Mouse (Mus musculus) kidney, embryonic 16.5 days (tissue): ENCODE measurements around the gene Bicd2. TPM values are rescaled to one million over a fixed set of nuclear protein-coding genes. Genes with fewer than 3 reads are reported as not detected.
"Not testable (repeated sequence)": the region's sequence is repeated elsewhere in the genome, so short reads cannot be mapped to it uniquely, and the experiment has no call there.

Experiments
- ATAC-seq: fragments of 200-750 bp; cut with Nextera tagmentation; 2 replicates; pipeline ENCODE4 v1.8.0; 2017; ENCODE audit warnings: moderate TSS enrichment; ENCODE audit not compliant: low FRiP score, low TSS enrichment
- H3K27ac ChIP-seq: fragments of 300-500 bp; sonication (generic); 2 replicates; pipeline ENCODE4 v1.5.1; 2014; ENCODE audit warnings: low read length
- H3K27me3 ChIP-seq: fragments of 300-500 bp; sonication (generic); 2 replicates; pipeline ENCODE4 v1.6.1; 2014; ENCODE audit warnings: low read length, control low read depth, mixed read lengths; ENCODE audit not compliant: insufficient read depth
- H3K36me3 ChIP-seq: fragments of 300-500 bp; sonication (generic); 2 replicates; pipeline ENCODE4 v1.6.1; 2014; ENCODE audit warnings: low read length, control low read depth, mixed read lengths; ENCODE audit not compliant: insufficient read depth
- H3K4me1 ChIP-seq: fragments of 300-500 bp; sonication (generic); 2 replicates; pipeline ENCODE4 v1.6.1; 2014; ENCODE audit warnings: low read length, control low read depth, mixed read lengths; ENCODE audit not compliant: insufficient read depth
- H3K4me2 ChIP-seq: fragments of 300-500 bp; sonication (generic); replicated peaks from 2 replicates; pipeline ENCODE4 v1.6.1; 2014; ENCODE audit warnings: low read depth, low read length
- H3K4me3 ChIP-seq: fragments of 300-500 bp; sonication (generic); 2 replicates; pipeline ENCODE4 v1.5.1; 2014; ENCODE audit warnings: mild to moderate bottlenecking, low read length
- H3K9ac ChIP-seq: fragments of 300-500 bp; sonication (generic); replicated peaks from 2 replicates; pipeline ENCODE4 v1.6.1; 2014; ENCODE audit warnings: low read length
- H3K9me3 ChIP-seq: fragments of 300-500 bp; sonication (generic); 2 replicates; pipeline ENCODE4 v1.6.1; 2016; ENCODE audit warnings: low read length, control low read depth
- WGBS: fragments of 180-500 bp; shearing (Covaris S2); extraction: QIAGEN DNeasy Blood & Tissue Kit; methylation state at CpG from one replicate; pipeline ENCODE4 v1.1.7; 2014; 5-methylcytosine and 5-hydroxymethylcytosine counted together
- polyA plus RNA-seq: library from polyadenylated mRNA; unstranded; fragments of >200 nt; fragmentation: Nextera tagmentation; extraction: Ambion mirVana; gene quantifications from 2 replicates; pipeline ENCODE4 v1.2.1, GENCODE M21; 2015

Bicd2 gene
- polyA plus RNA-seq, 1 experiment from 2014 or later = 29.4 TPM

DNA sequence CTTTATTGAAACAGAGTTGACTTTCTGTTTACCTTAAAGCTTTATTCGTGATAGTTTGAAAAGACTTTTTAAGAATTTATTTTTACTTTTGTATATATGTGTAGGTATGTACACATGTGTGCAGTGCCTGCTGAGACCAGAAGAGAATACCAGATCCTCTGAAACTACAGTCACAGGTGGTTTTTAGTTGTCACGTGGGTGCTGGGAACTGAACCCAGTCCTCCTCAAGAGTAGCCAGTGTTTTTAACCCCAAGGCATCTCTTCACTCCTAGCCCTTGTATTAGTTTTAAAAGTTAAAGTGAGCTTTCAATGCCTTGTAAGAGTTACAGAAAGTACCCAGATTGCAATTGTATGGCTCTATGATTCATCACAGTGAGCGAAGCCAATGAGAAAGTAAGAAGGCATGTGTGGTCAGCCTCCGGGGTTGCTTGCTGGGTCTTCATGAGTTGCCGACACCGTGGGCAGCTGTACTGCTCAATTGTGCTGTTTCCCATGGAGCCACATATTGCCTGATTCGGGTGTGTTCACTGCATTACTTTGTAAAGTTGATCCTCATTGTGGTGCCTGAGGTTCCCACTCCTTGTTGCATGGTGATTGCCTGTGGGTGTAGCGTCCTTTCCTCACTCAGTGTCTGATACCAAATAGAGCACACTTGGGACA is 16.1 kb downstream of the Bicd2 start:
- 93% methylated on average over 8 of the region's 8 CpGs for WGBS
- no peak for ATAC-seq
- H3K9ac ChIP-seq = no peak overlapping the region

DNA sequence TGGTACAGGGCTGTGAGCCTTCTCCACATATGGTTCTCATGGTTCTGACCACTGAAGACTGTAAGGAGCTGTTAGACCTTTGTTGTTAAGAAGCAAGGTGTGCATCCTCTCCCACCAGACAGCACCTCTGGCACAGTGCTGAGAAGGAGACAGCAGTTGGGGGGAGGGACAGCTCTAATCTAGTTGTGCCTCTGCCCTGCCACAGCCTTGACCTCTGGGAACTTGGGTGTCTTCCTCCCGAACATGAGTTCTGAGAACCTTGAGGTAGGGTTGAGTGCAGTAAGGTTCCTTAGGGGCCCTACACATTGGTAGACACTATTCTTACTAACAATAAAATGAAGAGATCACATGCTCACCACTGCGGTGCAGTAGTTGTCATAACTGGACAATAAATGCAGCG is 16.8 kb downstream of the Bicd2 start:
- Histone ChIP-seq H3K9ac (no peak overlapping the region), H3K9me3 (no peaks in the 10 kb centered on the region), H3K4me2 (no peak overlapping the region), H3K36me3 (peaks cover 4% of the 10 kb centered on the region; the same call in 1 of the 2 replicates), H3K4me3 (no peak overlapping the region), H3K27ac (no peak overlapping the region), H3K4me1 (peaks cover 17% of the 10 kb centered on the region), H3K27me3 (no peaks in the 10 kb centered on the region)
- WGBS = 92% methylated on average over 3 of the region's 3 CpGs
- ATAC-seq = no peak

More for the DNA sequence above, 16.1 kb downstream of the Bicd2 start:
- peaks cover 4% of the 10 kb centered on the region; the same call in 1 of the 2 replicates for H3K36me3 ChIP-seq
- no peak overlapping the region for H3K27ac ChIP-seq
- no peaks in the 10 kb centered on the region for H3K27me3 ChIP-seq
- H3K4me1 ChIP-seq = peaks cover 13% of the 10 kb centered on the region
- H3K4me3 ChIP-seq = no peak overlapping the region
- H3K4me2 ChIP-seq = no peak overlapping the region
- no peaks in the 10 kb centered on the region for H3K9me3 ChIP-seq

GRCm38 (mm10) chr13:49360906-49361406 is 19.6 kb downstream of the Bicd2 start:
- no peak overlapping the region for H3K9ac ChIP-seq

GRCm38 (mm10) chr13:49362364-49362763 is 21.0 kb downstream of the Bicd2 start:
- H3K27ac ChIP-seq = no peak overlapping the region; the same call in 1 of the 2 replicates

More at GRCm38 (mm10) chr13:49360906-49361406, 19.6 kb downstream of the Bicd2 start:
- Histone ChIP-seq H3K4me1 (peaks cover 21% of the 10 kb centered on the region), H3K4me3 (no peak overlapping the region), H3K27me3 (no peaks in the 10 kb centered on the region), H3K9me3 (no peaks in the 10 kb centered on the region), H3K4me2 (no peak overlapping the region), H3K27ac (0 out of 2 replicates have a peak overlapping the region, but pooled peaks have one; percentile 35), H3K36me3 (peaks cover 4% of the 10 kb centered on the region; the same call in 1 of the 2 replicates)
- 31% methylated on average over 3 of the region's 3 CpGs for WGBS
- ATAC-seq = no peak

DNA sequence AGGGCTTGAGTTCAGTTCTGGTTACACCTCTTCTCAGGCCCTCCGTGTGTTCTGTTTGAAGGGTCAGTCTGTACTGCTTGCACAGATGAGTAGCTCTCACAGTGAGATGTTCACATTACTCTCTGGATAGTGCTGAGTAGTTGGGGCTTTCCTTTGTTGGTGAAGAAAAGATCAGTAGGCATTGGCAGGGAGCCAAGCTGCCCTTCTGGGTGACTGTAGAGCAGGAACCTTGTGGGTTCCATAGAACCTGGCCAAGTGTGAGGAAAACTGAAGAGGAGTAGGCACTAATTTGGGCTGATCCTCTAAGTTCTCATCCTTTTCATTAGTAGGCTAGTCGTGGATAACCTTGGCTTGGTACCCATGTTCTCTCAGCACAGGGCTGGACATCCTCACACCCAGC is 21.4 kb downstream of the Bicd2 start:
- no peak overlapping the region for H3K27ac ChIP-seq
- ATAC-seq = no peak
- H3K9me3 ChIP-seq = no peaks in the 10 kb centered on the region
- no peaks in the 10 kb centered on the region for H3K27me3 ChIP-seq
- H3K4me2 ChIP-seq = no peak overlapping the region
- no peak overlapping the region for H3K4me3 ChIP-seq
- WGBS = 79% methylated on average over 2 of the region's 2 CpGs
- peaks cover 21% of the 10 kb centered on the region for H3K4me1 ChIP-seq
- no peaks in the 10 kb centered on the region for H3K36me3 ChIP-seq
- no peak overlapping the region for H3K9ac ChIP-seq

More at GRCm38 (mm10) chr13:49362364-49362763, 21.0 kb downstream of the Bicd2 start:
- no peaks in the 10 kb centered on the region for H3K36me3 ChIP-seq
- peak; percentile 10; the same call in 1 of the 2 replicates for ATAC-seq
- H3K9ac ChIP-seq = no peak overlapping the region
- no peaks in the 10 kb centered on the region for H3K27me3 ChIP-seq
- H3K9me3 ChIP-seq = no peaks in the 10 kb centered on the region
- H3K4me3 ChIP-seq = no peak overlapping the region
- WGBS = 79% methylated on average over 7 of the region's 7 CpGs
- peaks cover 21% of the 10 kb centered on the region for H3K4me1 ChIP-seq
- H3K4me2 ChIP-seq = no peak overlapping the region

DNA sequence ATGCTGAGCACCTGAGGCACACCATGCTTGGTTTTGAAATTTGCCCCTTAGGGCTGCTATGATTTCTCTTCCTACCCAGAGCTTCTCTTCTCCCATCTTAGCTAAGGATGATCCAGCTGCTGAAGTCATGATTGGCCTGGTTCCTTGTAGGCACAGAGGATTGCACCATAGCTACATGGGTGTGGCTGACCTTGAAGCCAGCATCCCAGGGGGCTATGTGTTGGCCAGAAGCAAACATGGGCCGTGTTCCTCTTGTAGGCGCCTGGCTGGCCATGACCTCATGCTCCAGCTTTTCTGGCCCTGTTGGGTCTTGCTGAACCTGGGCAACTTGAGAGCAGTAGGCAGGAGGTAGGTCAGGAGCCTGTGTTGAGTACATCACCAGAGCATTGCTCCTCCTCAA is 23.3 kb downstream of the Bicd2 start:
- H3K4me1 ChIP-seq = peaks cover 21% of the 10 kb centered on the region
- no peak overlapping the region for H3K9ac ChIP-seq
- 78% methylated on average over 2 of the region's 2 CpGs for WGBS
- H3K36me3 ChIP-seq = peaks cover 5% of the 10 kb centered on the region
- no peaks in the 10 kb centered on the region for H3K9me3 ChIP-seq
- no peak overlapping the region for H3K27ac ChIP-seq
- H3K4me3 ChIP-seq = no peak overlapping the region
- ATAC-seq = no peak
- no peaks in the 10 kb centered on the region for H3K27me3 ChIP-seq
- no peak overlapping the region for H3K4me2 ChIP-seq

GRCm38 (mm10) chr13:49367657-49368440 is 26.5 kb downstream of the Bicd2 start:
- H3K9ac ChIP-seq = no peak overlapping the region
- no peaks in the 10 kb centered on the region for H3K9me3 ChIP-seq
- no peak overlapping the region for H3K4me2 ChIP-seq
- WGBS = 74% methylated on average over 4 of the region's 4 CpGs
- peaks cover 20% of the 10 kb centered on the region for H3K4me1 ChIP-seq
- no peak overlapping the region for H3K27ac ChIP-seq
- no peaks in the 10 kb centered on the region for H3K27me3 ChIP-seq
- H3K4me3 ChIP-seq = no peak overlapping the region
- no peak for ATAC-seq
- peaks cover 10% of the 10 kb centered on the region for H3K36me3 ChIP-seq

GRCm38 (mm10) chr13:49369404-49369803 is 28.0 kb downstream of the Bicd2 start:
- H3K36me3 ChIP-seq = peaks cover 10% of the 10 kb centered on the region
- H3K27me3 ChIP-seq = no peaks in the 10 kb centered on the region
- H3K4me1 ChIP-seq = peaks cover 17% of the 10 kb centered on the region
- ATAC-seq = no peak
- H3K4me3 ChIP-seq = no peak overlapping the region
- no peaks in the 10 kb centered on the region for H3K9me3 ChIP-seq
- 93% methylated on average over 10 of the region's 10 CpGs for whole genome bisulfite sequencing
- H3K9ac ChIP-seq = no peak overlapping the region
- no peak overlapping the region for H3K4me2 ChIP-seq
- H3K27ac ChIP-seq = no peak overlapping the region

GRCm38 (mm10) chr13:49370216-49370615 is 28.8 kb downstream of the Bicd2 start:
- H3K4me2 ChIP-seq, ATAC-seq, H3K4me3 ChIP-seq, H3K9ac ChIP-seq, H3K27me3 ChIP-seq, H3K9me3 ChIP-seq: not testable (repeated sequence)
- Histone ChIP-seq H3K27ac (peak overlapping the region; percentile 8; the same call in 1 of the 2 replicates), H3K36me3 (peaks cover 10% of the 10 kb centered on the region), H3K4me1 (peaks cover 19% of the 10 kb centered on the region)
- 78% methylated on average over 6 of the region's 6 CpGs for WGBS
